Mouse (Mus musculus) embryo, embryonic 10 days (tissue): ENCODE data around the gene Ctnnd2.

Experiments used
- DNase-seq: peaks from one replicate; pipeline ENCODE4 v3.0.0-alpha.2; 2015; ENCODE audit warnings: low spot score

Ctnnd2 gene

DNA sequence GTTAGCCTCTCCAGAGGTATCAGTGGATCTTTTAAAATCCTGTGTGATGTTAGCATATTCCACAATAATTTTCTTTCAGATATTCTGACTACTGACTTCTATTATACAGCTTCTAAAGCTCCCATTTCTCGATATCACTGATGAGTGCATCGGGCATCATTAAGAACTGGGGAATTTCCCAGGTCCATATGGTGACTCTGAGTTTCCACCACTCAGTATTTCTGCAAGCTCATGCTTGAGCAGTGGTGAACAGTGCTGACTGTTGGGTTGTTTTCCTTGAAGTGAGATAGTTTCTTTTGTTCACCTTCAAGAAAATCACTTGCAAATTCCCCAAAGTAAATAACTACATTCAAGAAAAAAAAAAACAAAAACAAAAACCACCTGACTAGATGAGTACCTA, 542.4 kb downstream of the Ctnnd2 start:
- DNase-seq, result no peak

DNA sequence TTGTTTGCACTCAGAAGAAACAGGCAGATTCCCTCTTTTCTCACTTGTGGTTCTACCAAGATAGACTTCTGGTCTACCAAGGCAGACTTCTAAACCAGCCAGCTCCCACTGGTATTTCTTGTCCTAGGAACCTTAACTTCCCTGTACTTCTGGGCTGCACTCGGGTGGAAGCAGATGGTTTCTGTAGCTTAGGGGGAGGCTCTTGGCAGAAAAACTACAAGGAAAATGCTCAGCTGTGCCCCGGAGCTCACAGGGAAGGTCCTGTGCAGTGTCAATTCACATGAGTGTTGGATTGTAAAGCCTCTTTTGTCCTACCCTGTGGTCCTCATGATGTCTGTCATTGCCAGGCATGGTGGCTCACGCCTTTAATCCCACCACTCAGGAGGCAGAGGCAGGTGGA, 546.4 kb downstream of the Ctnnd2 start:
- DNase-seq, result no peak

DNA sequence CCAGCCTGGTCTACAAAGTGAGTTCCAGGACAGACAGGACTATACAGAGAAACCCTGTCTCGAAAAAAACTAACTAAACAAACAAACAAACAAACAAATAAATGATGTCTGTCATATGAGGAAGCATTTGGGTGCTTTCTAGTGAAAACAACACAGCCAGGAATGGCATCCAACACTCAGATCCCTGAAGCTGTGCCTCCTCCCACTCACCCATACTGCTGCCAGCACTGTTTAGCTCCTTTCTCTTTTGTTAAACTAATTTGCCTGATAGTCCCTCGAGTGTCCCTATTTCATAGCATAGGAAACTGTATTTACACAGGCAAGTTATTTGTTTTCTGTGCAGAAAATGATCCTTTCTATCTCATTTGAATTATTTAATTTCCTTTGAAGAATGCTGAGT, 546.8 kb downstream of the Ctnnd2 start:
- no peak for DNase-seq

DNA sequence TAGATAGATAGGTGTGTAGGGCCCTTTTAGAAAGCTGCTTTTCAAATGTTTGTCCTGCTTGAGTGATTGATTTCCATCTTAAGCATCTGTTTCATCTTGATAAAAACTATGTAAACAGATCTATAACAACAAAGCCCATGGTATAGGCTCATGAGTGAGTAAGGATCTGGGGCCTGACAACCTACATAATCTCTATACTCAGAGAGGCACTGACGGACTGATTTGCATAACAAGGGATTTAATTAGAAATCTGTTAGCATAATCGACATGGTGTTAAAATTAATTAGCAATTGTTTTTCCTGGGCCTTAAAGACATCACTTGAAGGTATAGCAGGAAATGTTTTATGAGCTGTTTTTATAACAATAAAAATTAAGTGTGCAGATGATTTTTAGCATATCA, 548.7 kb downstream of the Ctnnd2 start:
- no peak for DNase-seq

DNA sequence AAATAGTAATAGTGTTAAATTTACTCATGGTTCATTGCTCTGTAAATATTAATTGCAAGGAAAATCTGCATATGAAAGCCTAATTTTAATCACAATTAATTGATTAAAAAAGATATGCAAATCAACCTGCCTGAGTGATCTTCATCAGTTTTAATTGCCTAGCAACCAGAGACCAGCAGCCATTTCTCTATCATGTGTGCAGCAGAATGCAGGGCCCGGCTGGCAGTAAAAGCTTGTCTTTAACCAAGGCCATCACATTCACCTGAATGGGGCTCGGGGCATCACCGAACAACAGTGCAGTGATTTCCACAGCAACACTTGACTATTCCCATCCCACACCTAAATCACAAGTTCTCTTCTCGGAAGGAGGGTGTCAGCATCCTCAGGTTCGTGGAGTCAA, 553.7 kb downstream of the Ctnnd2 start:
- DNase-seq, result no peak

DNA sequence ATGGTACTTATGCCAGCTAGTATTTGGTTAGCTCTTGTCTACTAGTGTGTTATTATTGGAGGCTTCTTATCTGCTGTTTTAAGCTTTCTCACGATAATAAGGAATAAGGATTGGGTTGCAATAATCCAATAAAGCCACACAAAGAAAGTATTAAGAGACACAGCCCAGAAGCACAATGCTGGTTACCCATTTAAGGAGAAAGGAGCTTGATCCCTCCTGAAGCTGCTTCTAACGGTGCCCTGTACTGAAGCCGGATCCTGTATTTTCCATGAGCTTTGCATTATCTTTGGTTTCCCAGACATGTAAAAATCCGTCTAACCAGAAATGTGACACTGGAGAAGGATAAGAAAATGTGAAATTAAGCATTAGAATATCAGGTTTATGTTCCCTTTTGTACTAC, 565.8 kb downstream of the Ctnnd2 start:
- no peak for DNase-seq

DNA sequence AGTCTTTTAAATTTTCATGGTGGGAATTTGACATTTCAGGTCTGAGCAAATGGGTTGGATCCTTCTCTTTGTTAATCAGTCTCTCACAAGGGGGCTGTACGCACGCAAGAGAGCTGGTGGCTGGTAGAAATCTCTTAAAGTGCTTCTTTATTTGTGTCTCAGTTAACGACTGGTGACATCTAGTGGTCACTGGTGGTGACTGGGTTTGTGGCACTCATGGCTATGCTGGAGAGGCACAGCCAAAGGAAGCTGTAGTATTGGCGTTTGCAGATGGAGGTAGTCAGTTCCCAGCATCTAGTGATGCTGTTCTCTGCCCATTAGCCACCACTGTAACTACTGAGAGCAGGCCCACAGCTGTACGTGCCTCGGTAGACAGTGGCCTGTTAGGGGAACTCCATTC, 568.3 kb downstream of the Ctnnd2 start:
- peak; percentile 89 for DNase-seq

DNA sequence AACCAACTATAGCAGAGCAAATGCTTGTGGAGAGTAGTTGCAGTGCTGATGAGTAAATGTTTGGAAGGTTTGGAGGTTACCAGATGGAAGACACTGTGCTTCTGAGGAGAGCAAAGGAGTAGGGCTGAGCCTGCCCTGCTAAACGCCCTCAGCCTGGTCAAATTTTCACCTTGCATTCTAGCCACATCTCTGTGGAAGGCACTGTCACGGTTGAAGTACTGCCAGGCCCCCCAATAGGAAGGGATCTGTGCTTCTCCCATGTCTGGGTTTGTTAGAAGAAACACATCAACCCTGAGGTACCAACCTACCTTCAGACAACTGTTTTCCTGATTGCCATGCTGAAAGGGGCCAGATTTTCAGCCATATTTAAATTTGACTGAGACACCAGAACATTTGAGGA, 585.6 kb downstream of the Ctnnd2 start:
- no peak for DNase-seq

DNA sequence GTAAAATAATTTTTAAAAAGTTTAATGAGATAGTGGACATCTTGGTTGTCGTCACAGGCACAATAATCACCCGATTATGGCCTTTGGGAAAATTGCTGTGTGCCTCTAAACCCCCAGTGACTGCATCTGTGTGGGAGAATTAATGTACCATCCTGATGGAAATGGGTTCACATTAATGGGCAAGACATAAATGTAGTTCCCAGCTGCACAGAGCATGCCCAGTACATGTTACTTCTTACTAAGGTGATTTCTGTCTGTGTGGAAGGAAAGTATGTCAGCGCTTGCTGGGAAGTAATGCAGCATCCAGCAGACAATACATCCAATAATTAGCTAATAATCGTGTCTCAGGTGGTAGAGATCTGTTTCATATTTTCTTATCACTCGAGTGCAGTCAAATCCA, 589.8 kb downstream of the Ctnnd2 start:
- no peak for DNase-seq

DNA sequence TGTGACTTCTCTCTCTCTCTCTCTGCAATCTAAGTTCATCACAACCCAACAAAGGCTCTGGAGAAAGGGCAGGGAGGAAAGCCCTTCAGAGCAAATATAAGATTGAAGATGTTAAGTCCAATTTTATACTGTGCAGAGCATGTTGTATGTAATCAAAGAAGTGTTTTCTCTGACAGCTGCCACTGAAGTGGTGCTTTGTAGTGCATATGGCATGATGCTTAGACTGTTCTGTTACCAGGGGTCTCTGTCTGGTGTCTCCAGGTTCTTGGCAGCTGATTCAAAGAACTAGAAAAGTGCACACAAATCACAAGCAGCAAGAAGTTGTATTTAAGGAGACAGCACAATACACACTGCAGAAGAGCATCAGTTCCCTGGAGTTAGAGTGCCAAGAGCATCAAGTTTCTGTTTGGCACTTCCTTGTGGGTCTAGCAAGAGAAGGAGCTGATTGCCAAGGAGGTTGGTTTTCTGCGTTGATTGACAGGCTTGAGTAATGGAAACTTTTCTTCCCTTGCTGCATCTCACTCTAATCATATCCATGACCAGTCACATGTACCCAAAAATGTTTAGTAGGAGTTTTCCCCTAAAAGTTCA, 590.4 kb downstream of the Ctnnd2 start:
- no peak for DNase-seq

DNA sequence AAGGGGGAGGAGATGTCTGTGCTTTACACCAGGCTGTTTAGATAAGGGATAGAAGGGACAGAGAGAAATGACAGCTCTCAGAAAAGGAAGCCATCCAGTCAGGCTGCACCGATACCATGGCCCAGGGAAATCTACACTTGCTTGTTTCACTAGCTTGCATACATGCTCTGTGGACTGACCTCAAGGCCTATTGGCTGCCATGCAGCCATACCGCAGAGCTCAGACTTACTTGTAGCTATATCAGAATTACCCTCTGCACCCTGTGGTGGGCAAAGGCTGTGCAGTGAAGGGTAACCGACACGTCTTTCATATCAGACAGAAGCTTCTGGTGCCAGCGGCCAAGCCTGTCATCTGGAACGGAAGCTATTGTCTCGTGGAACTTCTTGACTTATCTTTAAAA, 604.5 kb downstream of the Ctnnd2 start:
- DNase-seq, result no peak

DNA sequence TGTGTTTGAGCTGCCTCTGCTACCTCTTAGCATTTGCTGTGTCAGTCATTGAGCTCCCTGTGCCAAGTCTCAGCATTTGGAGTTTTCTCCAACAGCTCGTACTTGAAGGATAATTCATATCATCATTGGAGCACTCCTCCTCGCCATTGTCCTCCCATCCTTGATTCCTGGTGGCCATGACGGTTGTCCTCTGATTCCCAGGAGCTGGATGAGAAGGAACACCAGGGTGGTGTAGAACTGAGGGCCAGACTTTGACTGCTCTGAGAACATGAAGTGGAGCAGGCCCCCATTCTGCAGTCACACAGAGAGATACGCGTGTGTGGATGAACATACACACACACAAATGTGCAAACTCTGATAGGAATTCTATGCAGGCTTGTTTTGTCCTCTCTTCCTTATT, 605.4 kb downstream of the Ctnnd2 start:
- no peak for DNase-seq

DNA sequence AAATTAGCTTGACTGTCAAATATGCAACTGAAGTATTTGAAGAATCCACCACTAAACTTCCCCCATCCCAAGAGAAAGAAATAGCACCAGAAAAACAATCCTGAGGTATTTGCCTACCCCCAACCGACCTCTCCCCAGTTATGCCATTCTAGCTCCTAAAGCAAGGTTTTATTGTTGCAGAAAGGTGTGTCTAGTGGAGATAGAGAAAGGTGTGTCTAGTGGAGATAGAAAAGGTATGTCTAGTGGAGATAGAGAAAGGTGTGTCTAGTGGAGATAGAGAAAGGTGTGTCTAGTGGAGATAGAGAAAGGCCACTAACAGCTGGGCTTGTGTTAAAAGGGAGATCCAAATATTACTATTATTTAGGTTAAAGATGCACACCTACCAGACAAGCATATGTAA, 607.5 kb downstream of the Ctnnd2 start:
- DNase-seq, result no peak

DNA sequence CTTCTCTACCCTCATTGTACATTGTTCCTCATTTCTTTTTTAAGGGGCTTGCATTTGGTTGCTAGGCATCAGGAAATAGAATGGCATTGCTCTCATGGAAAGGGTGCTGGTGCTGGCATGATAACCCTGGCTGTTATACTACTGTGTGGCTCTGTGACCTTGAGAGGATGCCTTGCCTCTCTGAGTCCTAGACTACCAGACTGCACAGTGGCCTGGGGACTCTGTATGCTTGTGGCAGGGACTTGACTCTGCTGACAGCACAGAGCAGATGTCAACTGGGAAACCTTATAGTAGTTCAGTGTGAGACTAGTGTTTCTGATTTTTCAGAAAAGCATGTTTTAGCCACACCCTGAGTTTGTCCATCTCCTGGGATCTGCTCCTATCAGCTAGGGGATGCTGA, 608.6 kb downstream of the Ctnnd2 start:
- DNase-seq, result peak; percentile 7

DNA sequence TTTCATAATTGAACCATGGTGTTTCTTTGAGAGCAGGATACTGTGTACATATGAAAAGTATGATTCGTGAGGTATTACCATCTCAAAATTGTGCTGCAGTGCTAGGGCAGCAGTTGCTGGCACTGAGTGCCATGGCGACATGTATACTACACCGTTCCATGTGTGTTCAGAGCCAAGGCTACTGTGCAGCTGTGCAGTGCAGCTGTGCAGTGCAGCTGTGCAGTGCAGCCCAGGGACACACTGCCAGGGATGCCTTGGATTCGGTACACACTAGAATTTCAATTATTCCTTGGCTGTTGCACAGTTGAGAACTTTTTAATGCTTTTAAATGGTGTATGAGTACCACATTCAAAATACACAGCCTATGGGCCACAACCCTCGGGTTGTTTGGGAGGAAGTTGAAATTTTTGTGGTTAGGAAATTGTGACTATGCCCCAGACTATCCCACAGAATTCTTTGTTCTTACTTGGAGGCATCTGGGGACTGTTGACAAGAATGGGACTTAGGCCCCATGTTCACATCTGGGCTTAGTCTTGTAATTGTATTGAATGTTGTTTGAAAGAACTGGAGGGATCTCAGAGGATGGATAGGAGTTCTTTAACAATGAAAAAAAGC, 613.4 kb downstream of the Ctnnd2 start:
- no peak for DNase-seq

DNA sequence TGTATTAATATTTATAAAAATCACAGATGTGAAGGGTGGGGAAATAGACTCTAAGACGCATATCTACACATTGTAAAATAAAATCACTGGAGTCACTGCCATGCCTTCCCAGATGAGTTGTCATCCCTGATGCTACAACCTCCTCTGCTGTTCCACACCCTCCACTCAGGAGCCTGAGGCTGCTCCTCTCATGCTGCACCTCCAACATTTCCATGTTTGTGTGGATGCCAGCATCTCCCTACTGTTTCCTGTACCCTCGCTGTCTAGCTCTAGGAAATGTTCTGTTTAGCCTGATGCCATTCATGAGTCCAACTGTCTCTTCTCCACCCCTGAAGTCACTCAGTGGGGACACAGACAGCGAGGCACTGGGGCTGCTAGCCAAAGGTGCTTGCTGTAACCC, 620.9 kb downstream of the Ctnnd2 start:
- DNase-seq, result no peak

DNA sequence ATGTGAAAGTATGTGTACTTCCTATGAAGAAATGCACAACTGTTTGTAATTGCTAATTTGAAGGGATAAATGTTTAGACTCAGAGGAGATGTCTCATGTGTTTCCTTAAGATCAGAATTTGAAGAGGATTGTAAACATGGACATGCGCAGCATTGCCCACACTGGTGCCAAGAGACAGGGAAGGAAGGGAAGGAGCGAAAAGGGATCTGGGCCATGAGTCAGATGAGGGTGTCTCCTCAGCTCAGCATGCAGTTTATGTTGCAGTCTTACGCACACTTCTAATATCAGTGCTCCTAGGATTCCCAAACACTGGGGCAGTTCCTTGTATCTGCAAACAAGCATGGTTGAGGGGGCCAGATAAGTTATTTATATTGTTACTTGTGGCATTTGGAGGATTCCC, 623.3 kb downstream of the Ctnnd2 start:
- no peak for DNase-seq

DNA sequence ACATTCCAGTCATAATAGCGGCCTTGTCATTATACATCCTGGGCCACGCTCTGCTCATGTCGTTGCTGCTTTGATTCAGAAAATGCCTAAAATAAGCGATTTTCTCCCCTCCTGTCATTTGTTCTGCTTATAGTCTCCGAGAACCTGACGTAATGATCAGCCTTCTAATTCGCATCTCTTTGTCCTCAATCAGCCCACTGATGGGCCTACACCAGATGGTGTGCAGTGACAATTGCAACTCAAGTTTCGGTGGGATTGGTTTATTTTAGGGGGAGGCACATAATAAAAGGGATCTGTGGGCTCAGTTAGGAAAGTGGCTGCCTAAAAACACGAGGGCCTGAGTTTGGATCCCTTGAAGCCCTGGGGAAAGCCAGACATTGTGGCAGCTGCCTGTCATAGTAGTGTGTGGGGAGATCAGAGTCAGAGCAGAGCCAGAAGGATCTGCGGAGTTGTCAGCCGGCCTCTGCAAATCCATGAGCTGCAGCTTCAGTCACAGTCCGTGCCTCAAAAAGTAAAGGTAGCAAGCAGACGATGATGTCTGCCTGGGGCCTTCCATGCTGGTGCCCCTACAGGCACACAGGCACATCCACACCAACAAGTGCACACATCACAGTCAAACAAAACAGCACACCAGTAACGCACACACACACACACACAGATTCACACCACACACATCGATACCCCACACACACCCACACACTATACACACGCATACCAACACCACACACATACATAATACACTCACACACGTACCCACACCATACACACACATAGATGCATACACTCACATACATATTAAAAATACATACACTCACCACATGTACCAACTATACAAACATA, 655.3 kb downstream of the Ctnnd2 start:
- no peak for DNase-seq

DNA sequence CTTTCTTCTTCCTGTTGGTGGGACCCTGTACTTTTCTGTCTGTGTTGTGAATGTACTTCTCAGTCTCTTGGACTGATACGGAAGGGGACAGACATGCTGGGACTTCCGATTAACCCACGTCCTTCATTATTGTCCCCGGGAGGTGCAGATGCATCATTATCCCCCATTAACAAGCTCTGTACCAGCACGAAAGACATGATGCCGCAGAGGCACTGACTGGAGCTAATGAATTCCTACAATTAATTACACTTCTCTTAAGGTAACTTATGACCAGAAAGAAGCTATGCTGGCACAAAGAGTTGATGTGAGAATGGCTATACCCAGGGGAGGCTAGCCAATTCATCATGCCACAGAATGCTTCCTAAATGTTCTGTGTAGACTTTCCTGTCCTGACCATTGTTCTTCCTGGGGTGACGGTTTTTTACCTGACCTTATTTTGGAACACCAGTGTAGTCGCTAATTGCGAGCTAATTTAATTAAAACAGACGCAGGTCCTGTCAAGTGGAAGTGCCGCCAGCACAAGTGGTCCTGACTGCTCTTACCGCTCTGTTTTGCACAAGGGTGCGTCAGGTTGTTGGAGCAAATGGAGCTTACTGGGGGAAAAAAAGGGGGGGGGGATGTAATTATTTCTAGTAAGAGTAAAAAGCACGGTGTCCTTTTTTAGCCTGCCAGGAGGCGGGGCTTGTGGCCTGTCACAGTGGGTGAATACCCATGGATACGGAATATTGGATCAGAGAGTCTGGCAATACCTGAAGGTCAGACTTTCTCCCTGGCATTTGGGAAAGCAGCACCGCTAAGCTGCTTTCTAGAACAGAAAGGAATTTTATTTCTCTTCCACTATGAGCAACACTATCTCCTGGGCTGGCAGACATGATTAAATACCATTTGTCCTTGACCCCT, 685.1 kb downstream of the Ctnnd2 start:
- no peak for DNase-seq

DNA sequence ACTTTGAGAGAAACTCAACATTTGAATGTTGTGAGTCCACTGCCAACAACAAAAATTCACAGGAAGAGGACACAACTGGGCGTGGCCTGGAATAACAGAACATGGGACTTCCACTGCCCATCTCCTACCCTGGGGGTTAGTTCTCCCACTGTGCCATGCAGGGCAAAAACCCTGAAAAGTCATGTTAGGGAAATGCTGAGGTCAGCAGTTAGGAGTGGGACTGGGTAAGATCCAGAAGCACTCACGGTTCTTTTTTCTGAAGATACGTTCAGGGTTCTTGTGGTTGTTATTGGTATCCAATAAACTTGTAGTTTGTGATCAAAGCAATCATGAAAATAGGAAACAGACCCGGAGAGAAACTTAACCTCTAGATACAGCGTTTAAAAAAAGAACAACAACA, 695.0 kb downstream of the Ctnnd2 start:
- DNase-seq, result no peak

DNA sequence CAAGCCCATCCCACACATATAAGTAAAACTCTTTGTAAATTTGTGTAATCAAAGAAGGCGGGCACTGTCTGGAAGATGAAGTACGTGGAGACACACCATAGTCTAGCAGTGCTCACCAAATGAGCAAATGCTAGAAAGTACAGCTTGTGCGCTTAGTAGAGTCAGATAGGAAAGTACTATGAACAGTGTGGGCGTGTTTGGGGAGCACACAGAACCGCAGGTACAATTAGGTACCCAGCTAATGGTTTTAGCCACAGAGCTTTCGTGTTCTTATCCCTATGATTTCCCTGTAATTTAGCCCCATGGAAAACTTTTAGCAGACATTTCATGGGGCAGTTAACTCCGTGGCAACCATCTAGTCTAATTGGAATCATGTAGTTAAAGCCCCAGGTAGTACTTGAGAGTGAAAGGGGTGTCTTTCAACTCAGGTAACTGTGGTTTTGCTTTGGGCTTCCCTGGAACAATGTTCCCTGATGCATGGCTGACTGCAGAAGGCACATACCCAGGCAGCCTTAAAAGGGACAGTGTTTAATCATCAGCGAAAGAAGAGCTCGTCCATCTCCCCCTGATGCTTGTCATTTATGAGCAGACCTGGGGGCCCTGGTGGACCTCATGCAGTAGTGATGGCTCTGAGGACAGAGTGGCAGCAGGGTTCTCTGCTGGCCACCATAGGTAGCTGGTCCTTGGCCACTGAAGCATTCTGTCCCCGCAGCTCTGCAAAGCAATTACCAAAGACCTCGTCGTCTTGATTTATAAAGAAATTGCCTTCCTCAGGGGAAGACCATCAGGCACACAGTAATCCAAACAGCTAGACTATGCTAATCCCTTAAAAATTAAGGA, 697.5 kb downstream of the Ctnnd2 start:
- DNase-seq, result no peak

DNA sequence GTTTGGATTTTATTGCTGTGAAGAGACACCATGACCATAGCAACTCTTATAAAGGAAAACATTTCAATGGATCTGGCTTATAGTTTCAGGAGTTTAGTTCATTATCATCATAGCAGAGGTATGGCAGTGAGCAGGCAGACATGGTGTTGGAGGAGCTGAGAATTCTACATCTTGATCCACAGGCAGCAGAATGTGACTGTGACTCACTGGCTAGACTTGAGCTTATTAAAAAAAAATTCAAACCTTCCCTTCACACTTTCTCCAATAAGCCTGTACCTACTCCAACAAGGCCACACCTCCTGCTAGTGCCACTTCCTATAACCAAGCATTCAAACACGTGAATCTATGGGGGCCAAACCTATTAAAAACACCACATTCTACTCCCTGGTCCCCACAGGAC, 703.1 kb downstream of the Ctnnd2 start:
- no peak for DNase-seq
